Mouse (Mus musculus) ES-Bruce4 (cell line): ENCODE data around the gene Hist1h3a.

Experiments used
- CTCF ChIP-seq: IDR thresholded peaks from one replicate; pipeline ENCODE4 v1.8.1; 2011; ENCODE audit warnings: low read depth, low read length
- EP300 ChIP-seq: IDR thresholded peaks from 2 replicates; pipeline ENCODE4 v1.6.1; 2011; ENCODE audit warnings: low read depth, low read length; ENCODE audit not compliant: insufficient read depth
- POLR2A ChIP-seq: IDR thresholded peaks from one replicate; pipeline ENCODE4 v1.8.1; 2011; ENCODE audit warnings: low read length; ENCODE audit not compliant: insufficient read depth

DNA sequence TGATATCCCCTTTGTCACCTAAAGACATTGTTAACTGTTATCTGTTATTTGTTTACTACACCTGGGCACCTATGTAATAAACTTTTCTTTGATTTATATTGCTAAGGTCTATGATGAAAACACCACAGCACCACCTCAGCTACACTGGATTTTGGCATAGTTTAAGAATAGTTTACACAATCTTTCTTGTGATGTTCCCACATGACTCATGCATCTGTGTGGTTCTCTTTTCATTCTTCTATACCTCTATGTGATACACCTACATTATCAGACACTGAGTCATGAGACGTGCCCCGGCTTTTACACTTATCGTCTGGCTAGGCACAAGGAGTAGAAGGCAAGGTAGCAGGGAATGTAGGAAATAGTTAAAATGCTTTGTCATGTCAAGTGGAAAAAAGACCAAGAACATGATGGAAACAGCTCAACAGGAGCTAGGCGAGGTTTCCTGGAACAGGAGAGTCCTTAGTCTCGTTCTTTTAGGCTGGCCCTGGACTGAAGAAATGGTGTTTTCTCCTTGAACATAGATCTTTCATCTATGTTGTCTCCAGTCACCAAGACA lies 12.5 kb downstream of the Hist1h3a start:
- TF ChIP-seq CTCF (no peak), EP300 (no peak), POLR2A (no peak)
